Mouse (Mus musculus): ENCODE results near the gene Ddx6. TPM values are rescaled to one million over a fixed set of nuclear protein-coding genes. Genes with fewer than 3 reads are reported as not detected.
"Not testable (repeated sequence)": the region's sequence is repeated elsewhere in the genome, so short reads cannot be mapped to it uniquely, and the experiment has no call there.

Gene Ddx6
- polyA plus RNA-seq, 1 experiment = 29.9 TPM

DNA sequence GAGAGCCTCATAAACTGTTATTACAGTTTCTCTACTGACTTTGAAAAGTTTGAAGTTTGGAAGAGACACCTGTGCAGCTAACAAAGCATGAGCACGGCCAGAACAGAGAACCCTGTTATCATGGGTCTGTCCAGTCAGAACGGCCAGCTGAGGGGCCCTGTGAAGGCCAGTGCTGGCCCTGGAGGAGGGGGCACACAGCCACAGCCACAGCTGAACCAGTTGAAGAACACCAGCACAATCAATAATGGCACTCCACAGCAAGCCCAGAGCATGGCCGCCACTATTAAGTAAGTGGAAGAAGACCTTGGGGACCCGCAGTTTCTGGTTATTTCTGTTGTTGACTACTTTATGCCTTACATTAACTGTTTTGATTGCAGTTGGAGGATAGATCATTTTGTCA is 2.6 kb downstream of the Ddx6 start:
- Histone ChIP-seq H3K4me3 (ENCODE audit: insufficient read depth, poor library complexity, severe bottlenecking) (no peak overlapping the region), H3ac (ENCODE audit: control insufficient read depth, insufficient read length, low read depth) (no peak overlapping the region), H3K36me3 (ENCODE audit: control insufficient read depth, insufficient read depth) (peaks cover 49% of the 10 kb centered on the region), H3K79me2 (ENCODE audit: control insufficient read depth, insufficient read depth) (peaks cover 96% of the 10 kb centered on the region), H3K27me3 (ENCODE audit: control insufficient read depth, insufficient read depth, insufficient read length) (no peaks in the 10 kb centered on the region), H3K79me3 (ENCODE audit: low read depth) (peaks cover 81% of the 10 kb centered on the region)
- no peak for TF ChIP-seq USF1 (IDR thresholded peaks at IDR 0.05; ENCODE audit: low read depth)
- no peak for TF ChIP-seq FOSL1 (IDR thresholded peaks at IDR 0.05; ENCODE audit: insufficient read depth, low read length, poor library complexity, severe bottlenecking)
- TF ChIP-seq CEBPB (IDR thresholded peaks at IDR 0.05; ENCODE audit: low read depth) = no peak
- no peak for TF ChIP-seq MYOG (IDR thresholded peaks at IDR 0.05; ENCODE audit: control insufficient read depth, extremely low read depth, insufficient read length)
- TF ChIP-seq MAX (IDR thresholded peaks at IDR 0.05) = no peak
- TF ChIP-seq MYOD1 (IDR thresholded peaks at IDR 0.05; ENCODE audit: control insufficient read depth, insufficient read length, low read depth) = no peak
- no peak for TF ChIP-seq CTCF (IDR thresholded peaks at IDR 0.05; ENCODE audit: control insufficient read depth, insufficient read depth, insufficient read length)

DNA sequence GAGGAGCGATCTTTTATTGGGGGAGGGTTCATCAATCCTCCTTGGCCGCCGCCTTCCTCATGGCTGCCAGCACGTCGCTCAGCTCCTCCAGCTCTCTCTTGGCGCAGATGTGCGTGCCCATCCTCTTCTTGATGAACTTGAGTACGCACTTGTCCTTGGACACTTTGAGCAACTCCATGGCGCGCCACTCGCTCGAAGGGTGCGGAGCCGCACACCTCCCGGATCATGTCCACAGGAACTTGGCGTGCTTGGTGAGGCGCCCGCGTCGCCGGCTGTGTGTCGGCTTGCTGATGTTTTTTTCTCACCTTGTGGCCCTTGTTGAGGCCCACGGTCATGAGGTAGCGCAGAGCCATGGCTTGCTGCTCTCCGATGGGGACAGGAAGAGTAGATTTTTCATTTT is 5.7 kb downstream of the Ddx6 start:
- peaks cover 90% of the 10 kb centered on the region for H3K79me3 ChIP-seq (ENCODE audit: low read depth)
- H3ac ChIP-seq (ENCODE audit: control insufficient read depth, insufficient read length, low read depth) = no peak overlapping the region
- peaks cover 100% of the 10 kb centered on the region for H3K79me2 ChIP-seq (ENCODE audit: control insufficient read depth, insufficient read depth)
- no peak for TF ChIP-seq MYOD1 (IDR thresholded peaks at IDR 0.05; ENCODE audit: control insufficient read depth, insufficient read length, low read depth)
- TF ChIP-seq USF1 (IDR thresholded peaks at IDR 0.05; ENCODE audit: low read depth) = no peak
- no peak for TF ChIP-seq MYOG (IDR thresholded peaks at IDR 0.05; ENCODE audit: control insufficient read depth, extremely low read depth, insufficient read length)
- TF ChIP-seq MAX (IDR thresholded peaks at IDR 0.05) = no peak
- TF ChIP-seq CEBPB (IDR thresholded peaks at IDR 0.05; ENCODE audit: low read depth) = no peak
- no peak for TF ChIP-seq FOSL1 (IDR thresholded peaks at IDR 0.05; ENCODE audit: insufficient read depth, low read length, poor library complexity, severe bottlenecking)
- TF ChIP-seq CTCF (IDR thresholded peaks at IDR 0.05; ENCODE audit: control insufficient read depth, insufficient read depth, insufficient read length) = no peak
- H3K36me3 ChIP-seq (ENCODE audit: control insufficient read depth, insufficient read depth) = peaks cover 80% of the 10 kb centered on the region
- H3K4me3 ChIP-seq (ENCODE audit: insufficient read depth, poor library complexity, severe bottlenecking) = no peak overlapping the region
- H3K27me3 ChIP-seq (ENCODE audit: control insufficient read depth, insufficient read depth, insufficient read length) = no peaks in the 10 kb centered on the region

DNA sequence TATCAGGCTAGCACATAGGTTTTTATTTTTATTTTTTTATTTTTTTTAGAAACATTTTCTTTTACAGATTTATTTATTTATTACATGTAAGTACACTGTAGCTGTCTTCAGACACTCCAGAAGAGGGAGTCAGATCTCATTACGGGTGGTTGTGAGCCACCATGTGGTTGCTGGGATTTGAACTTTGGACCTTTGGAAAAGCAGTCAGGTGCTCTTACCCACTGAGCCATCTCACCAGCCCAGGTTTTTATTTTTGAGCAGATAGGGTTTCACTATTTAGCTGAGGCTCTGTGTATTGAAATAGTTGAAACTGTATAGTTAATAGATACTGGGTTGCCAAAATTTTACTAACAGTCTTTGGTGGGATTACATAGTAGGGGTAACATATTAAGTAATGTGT is 8.4 kb downstream of the Ddx6 start:
- not testable (repeated sequence) for H3K4me3 ChIP-seq (ENCODE audit: insufficient read depth, poor library complexity, severe bottlenecking); H3ac ChIP-seq (ENCODE audit: control insufficient read depth, insufficient read length, low read depth); H3K27me3 ChIP-seq (ENCODE audit: control insufficient read depth, insufficient read depth, insufficient read length)
- H3K79me2 ChIP-seq (ENCODE audit: control insufficient read depth, insufficient read depth) = peaks cover 99% of the 10 kb centered on the region
- H3K36me3 ChIP-seq (ENCODE audit: control insufficient read depth, insufficient read depth) = peaks cover 92% of the 10 kb centered on the region
- peaks cover 86% of the 10 kb centered on the region for H3K79me3 ChIP-seq (ENCODE audit: low read depth)

DNA sequence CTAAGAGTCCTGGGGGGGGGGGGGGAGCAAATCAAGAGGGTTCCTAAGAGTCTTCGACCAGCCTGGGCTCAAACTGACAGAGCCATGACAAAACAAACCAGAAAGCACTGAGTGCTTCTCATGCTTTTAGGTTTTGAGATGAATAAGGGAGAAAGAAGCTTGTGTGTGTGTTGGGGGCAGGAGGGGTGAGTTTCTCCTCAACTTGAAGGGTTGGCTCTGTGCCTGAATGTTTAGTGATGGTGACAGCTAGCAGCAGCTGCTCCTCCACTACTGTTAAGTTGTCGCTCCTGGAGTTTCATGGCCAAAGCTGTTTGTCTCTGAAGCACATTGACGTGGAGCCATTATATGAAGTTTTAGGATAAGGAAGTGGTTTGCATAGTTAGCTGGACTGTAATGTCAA is 16.4 kb downstream of the Ddx6 start:
- H3K79me2 ChIP-seq (ENCODE audit: control insufficient read depth, insufficient read depth) = peaks cover 92% of the 10 kb centered on the region
- no peak for TF ChIP-seq USF1 (IDR thresholded peaks at IDR 0.05; ENCODE audit: low read depth)
- peak; percentile 34 for TF ChIP-seq MYOD1 (IDR thresholded peaks at IDR 0.05; ENCODE audit: control insufficient read depth, insufficient read length, low read depth)
- peaks cover 87% of the 10 kb centered on the region for H3K36me3 ChIP-seq (ENCODE audit: control insufficient read depth, insufficient read depth)

DNA sequence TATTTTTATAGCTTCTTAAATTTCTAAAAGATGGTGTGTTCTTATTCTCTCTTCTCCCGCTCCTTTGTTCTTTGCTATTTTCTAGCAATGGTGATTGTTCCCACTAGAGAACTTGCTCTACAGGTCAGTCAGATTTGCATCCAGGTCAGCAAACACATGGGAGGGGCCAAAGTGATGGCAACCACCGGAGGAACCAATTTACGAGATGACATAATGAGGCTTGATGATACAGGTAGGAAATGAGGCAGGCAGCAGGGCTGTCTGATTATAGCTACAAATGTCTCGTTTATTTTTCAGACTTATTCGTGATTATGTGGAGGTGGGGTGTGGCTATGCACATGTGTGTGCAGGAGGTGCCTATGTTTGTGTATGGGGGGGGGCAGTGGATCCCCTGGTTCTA is 19.7 kb downstream of the Ddx6 start:
- H3K36me3 ChIP-seq (ENCODE audit: control insufficient read depth, insufficient read depth) = peaks cover 92% of the 10 kb centered on the region

More for the DNA sequence above, 16.4 kb downstream of the Ddx6 start:
- Histone ChIP-seq H3K4me3 (ENCODE audit: insufficient read depth, poor library complexity, severe bottlenecking) (no peak overlapping the region), H3K27me3 (ENCODE audit: control insufficient read depth, insufficient read depth, insufficient read length) (no peaks in the 10 kb centered on the region), H3K79me3 (ENCODE audit: low read depth) (peaks cover 39% of the 10 kb centered on the region), H3ac (ENCODE audit: control insufficient read depth, insufficient read length, low read depth) (no peak overlapping the region)

DNA sequence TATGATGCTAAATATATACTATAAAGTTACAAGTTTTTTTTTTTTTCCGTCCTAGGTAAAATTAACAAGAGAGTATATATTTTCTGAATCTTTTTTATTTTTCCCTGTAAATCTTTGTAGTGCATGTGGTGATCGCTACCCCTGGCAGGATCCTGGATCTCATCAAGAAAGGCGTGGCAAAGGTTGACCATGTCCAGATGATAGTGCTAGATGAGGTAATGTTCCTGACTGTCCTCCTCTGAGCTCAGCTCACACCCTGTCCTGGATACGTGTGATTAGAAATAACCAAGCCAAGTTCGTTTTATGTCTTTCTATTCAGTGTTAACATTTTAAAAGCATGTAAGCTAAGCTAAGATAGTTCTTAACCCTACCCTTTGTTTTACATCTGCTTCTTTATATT is 21.6 kb downstream of the Ddx6 start:
- H3ac ChIP-seq (ENCODE audit: control insufficient read depth, insufficient read length, low read depth) = no peak overlapping the region
- H3K36me3 ChIP-seq (ENCODE audit: control insufficient read depth, insufficient read depth) = peaks cover 97% of the 10 kb centered on the region
- peaks cover 41% of the 10 kb centered on the region for H3K79me2 ChIP-seq (ENCODE audit: control insufficient read depth, insufficient read depth)
- no peak overlapping the region for H3K4me3 ChIP-seq (ENCODE audit: insufficient read depth, poor library complexity, severe bottlenecking)
- peaks cover 12% of the 10 kb centered on the region for H3K79me3 ChIP-seq (ENCODE audit: low read depth)
- TF ChIP-seq CTCF (IDR thresholded peaks at IDR 0.05; ENCODE audit: control insufficient read depth, insufficient read depth, insufficient read length) (no peak), FOSL1 (IDR thresholded peaks at IDR 0.05; ENCODE audit: insufficient read depth, low read length, poor library complexity, severe bottlenecking) (no peak), CEBPB (IDR thresholded peaks at IDR 0.05; ENCODE audit: low read depth) (no peak), MYOG (IDR thresholded peaks at IDR 0.05; ENCODE audit: control insufficient read depth, extremely low read depth, insufficient read length) (no peak)
- H3K27me3 ChIP-seq (ENCODE audit: control insufficient read depth, insufficient read depth, insufficient read length) = no peaks in the 10 kb centered on the region

More for the DNA sequence above, 19.7 kb downstream of the Ddx6 start:
- Histone ChIP-seq H3ac (ENCODE audit: control insufficient read depth, insufficient read length, low read depth) (no peak overlapping the region), H3K27me3 (ENCODE audit: control insufficient read depth, insufficient read depth, insufficient read length) (no peaks in the 10 kb centered on the region), H3K79me2 (ENCODE audit: control insufficient read depth, insufficient read depth) (peaks cover 60% of the 10 kb centered on the region), H3K4me3 (ENCODE audit: insufficient read depth, poor library complexity, severe bottlenecking) (no peak overlapping the region), H3K79me3 (ENCODE audit: low read depth) (peaks cover 16% of the 10 kb centered on the region)
- TF ChIP-seq CEBPB (IDR thresholded peaks at IDR 0.05; ENCODE audit: low read depth) (no peak), MYOG (IDR thresholded peaks at IDR 0.05; ENCODE audit: control insufficient read depth, extremely low read depth, insufficient read length) (no peak), FOSL1 (IDR thresholded peaks at IDR 0.05; ENCODE audit: insufficient read depth, low read length, poor library complexity, severe bottlenecking) (no peak), USF1 (IDR thresholded peaks at IDR 0.05; ENCODE audit: low read depth) (no peak), CTCF (IDR thresholded peaks at IDR 0.05; ENCODE audit: control insufficient read depth, insufficient read depth, insufficient read length) (no peak), MYOD1 (IDR thresholded peaks at IDR 0.05; ENCODE audit: control insufficient read depth, insufficient read length, low read depth) (no peak), MAX (IDR thresholded peaks at IDR 0.05) (no peak)

Data from C2C12 (cell line).